Mouse (Mus musculus) heart, embryonic 14.5 days (tissue): ENCODE results near the gene Gm40193. TPM values are rescaled to one million over a fixed set of nuclear protein-coding genes. Genes with fewer than 3 reads are reported as not detected.

Experiments used
- ATAC-seq: fragments of 200-750 bp; cut with Nextera tagmentation; 2 replicates; pipeline ENCODE4 v1.8.0; 2017; ENCODE audit warnings: low read depth, moderate TSS enrichment; ENCODE audit not compliant: insufficient number of reproducible peaks, insufficient read depth, low FRiP score
- H3K27ac ChIP-seq, 2 experiments: fragments of 200-500 bp in 1 of 2; fragments of 300-500 bp in 1 of 2; sonication (generic) in 1 of 2; replicated peaks in 1 of 2; 2 replicates each; pipeline ENCODE4 v1.5.1; 2012 to 2014; ENCODE audit warnings: low read depth in 2 of 2, low read length in 2 of 2, control low read depth in 1 of 2, mild to moderate bottlenecking in 1 of 2, mixed read lengths in 1 of 2; ENCODE audit not compliant: control insufficient read depth in 1 of 2, insufficient read depth in 1 of 2
- H3K27me3 ChIP-seq: fragments of 300-500 bp; sonication (generic); 2 replicates; pipeline ENCODE4 v1.6.1; 2014; ENCODE audit warnings: mild to moderate bottlenecking, low read length, control low read depth; ENCODE audit not compliant: control insufficient read depth, insufficient read depth
- H3K36me3 ChIP-seq: fragments of 300-500 bp; sonication (generic); 2 replicates; pipeline ENCODE4 v1.6.1; 2014; ENCODE audit warnings: mild to moderate bottlenecking, control low read depth, low read length, mixed read lengths; ENCODE audit not compliant: control insufficient read depth, insufficient read depth
- H3K4me1 ChIP-seq, 2 experiments: fragments of 200-500 bp in 1 of 2; fragments of 300-500 bp in 1 of 2; sonication (generic) in 1 of 2; 2 replicates each; pipeline ENCODE4 v1.6.1; 2012 to 2014; ENCODE audit warnings: low read length in 2 of 2, control low read depth in 1 of 2, mixed read lengths in 1 of 2; ENCODE audit not compliant: control insufficient read depth in 2 of 2, insufficient read depth in 2 of 2
- H3K4me2 ChIP-seq: fragments of 300-500 bp; sonication (generic); 2 replicates; pipeline ENCODE4 v1.6.1; 2014; ENCODE audit warnings: mild to moderate bottlenecking, low read length
- H3K4me3 ChIP-seq, 2 experiments: fragments of 200-500 bp in 1 of 2; fragments of 300-500 bp in 1 of 2; sonication (generic) in 1 of 2; 2 replicates each; pipeline ENCODE4 v1.5.1; 2012 to 2014; ENCODE audit warnings: low read length in 2 of 2, mild to moderate bottlenecking in 2 of 2, control low read depth in 1 of 2, low read depth in 1 of 2, moderate library complexity in 1 of 2; ENCODE audit not compliant: control insufficient read depth in 1 of 2, insufficient read depth in 1 of 2
- H3K9ac ChIP-seq: fragments of 300-500 bp; sonication (generic); 2 replicates; pipeline ENCODE4 v1.6.1; 2014; ENCODE audit warnings: mild to moderate bottlenecking, low read length
- H3K9me3 ChIP-seq: fragments of 300-500 bp; sonication (generic); 2 replicates; pipeline ENCODE4 v1.6.1; 2016; ENCODE audit warnings: low read length, control low read depth; ENCODE audit not compliant: control insufficient read depth
- WGBS: fragments of 180-500 bp; shearing (Covaris S2); extraction: QIAGEN DNeasy Blood & Tissue Kit; methylation state at CpG from one replicate; pipeline ENCODE4 v1.1.7; 2014; 5-methylcytosine and 5-hydroxymethylcytosine counted together
- polyA plus RNA-seq: library from polyadenylated mRNA; unstranded; fragments of >200 nt; fragmentation: Nextera tagmentation; extraction: Ambion mirVana; gene quantifications from 2 replicates; pipeline ENCODE4 v1.2.1, GENCODE M21; 2014

Gm40193 gene
- polyA plus RNA-seq, result not detected in 2 replicates

DNA sequence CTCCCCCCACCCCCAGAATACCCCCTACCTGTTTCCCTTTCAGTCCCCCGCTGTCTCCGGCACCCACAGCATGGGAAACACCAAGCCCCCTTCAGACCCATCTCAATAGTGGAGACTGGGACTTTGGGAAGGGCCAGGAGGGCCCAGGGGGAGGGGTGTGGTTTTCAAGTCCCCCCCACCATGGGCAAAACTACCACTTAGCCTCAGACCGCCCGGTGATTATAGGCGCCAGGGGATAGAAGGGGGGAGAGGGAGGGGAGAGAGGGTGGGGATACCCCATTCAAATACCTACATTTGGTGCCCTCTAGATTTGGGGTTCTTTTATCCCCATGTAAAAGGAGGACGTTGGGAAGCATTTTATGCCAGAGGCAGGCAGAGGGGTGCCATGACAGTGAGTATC is at the start of gene Gm40193:
Gene Gm40193 (minus strand): TSS at position 101 of the 400 bp plus-strand sequence.
- no peaks in the 10 kb centered on the region for H3K4me1 ChIP-seq
- no peak within 1 kb of the TSS for H3K4me3 ChIP-seq
- no peaks in the 10 kb centered on the region for H3K27me3 ChIP-seq
- H3K36me3 ChIP-seq, result peaks cover 9% of the 10 kb centered on the region
- H3K9ac ChIP-seq, result no peak within 1 kb of the TSS
- H3K9me3 ChIP-seq, result no peaks in the 10 kb centered on the region
- 86% methylated on average over 6 of the region's 6 CpGs for WGBS
- no peak within 1 kb of the TSS for H3K27ac ChIP-seq
- ATAC-seq, result no peak
- no peak within 1 kb of the TSS for H3K4me2 ChIP-seq

DNA sequence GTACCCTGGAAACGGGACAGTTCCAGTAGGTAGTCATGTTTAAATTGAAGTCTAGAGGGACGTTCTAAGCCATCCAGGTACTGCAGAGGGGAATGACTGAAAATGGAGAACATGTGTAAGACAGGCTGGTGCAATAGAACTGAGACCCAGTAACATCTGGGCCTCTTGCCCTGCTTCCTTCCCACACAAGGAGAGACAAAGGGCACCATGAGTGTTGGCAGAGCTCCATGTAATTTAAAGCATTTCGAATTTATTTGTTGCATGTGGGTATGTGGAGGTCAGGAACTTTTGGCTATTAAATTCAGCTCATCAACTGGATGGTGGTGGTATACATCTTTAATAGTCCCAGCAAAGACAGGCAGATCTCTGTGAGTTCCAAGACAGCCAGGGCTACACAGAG is 49.5 kb upstream of the Gm40193 start:
- ATAC-seq, result no peak
- no peak overlapping the region for H3K4me3 ChIP-seq
- no peaks in the 10 kb centered on the region for H3K36me3 ChIP-seq
- no peak overlapping the region for H3K4me2 ChIP-seq
- H3K9ac ChIP-seq, result no peak overlapping the region
- H3K9me3 ChIP-seq, result no peaks in the 10 kb centered on the region
- no peaks in the 10 kb centered on the region for H3K27me3 ChIP-seq
- 70% methylated on average over 3 of the region's 3 CpGs for WGBS
- peaks cover 7 to 32% of the 10 kb centered on the region in 2 experiments for H3K4me1 ChIP-seq
- no peak overlapping the region for H3K27ac ChIP-seq

DNA sequence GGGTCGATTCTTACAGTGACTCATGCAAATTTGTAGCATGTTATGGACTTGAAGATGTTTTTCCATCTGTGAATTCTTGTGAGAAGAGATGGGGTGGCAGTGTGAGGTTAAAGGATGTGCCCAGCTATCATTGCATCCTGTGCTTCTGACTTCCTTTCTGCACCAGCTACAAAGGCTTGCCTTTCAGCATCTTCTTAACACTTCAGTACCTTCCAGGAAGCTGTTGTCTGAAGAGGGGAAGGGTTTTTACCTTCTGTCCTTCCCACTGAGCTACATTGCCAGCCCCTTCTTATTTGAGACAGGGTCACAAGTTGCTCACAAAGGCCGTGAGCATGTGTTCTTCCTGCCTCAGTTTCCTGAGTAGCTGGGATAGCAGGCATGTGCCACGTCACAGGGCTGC is 48.2 kb upstream of the Gm40193 start:
- no peaks in the 10 kb centered on the region for H3K27me3 ChIP-seq
- peaks cover 7 to 32% of the 10 kb centered on the region in 2 experiments for H3K4me1 ChIP-seq
- H3K4me3 ChIP-seq, result no peak overlapping the region
- no peak overlapping the region for H3K27ac ChIP-seq
- WGBS, result 75% methylated on average over 3 of the region's 3 CpGs
- no peaks in the 10 kb centered on the region for H3K36me3 ChIP-seq
- no peaks in the 10 kb centered on the region for H3K9me3 ChIP-seq
- no peak for ATAC-seq
- H3K4me2 ChIP-seq, result no peak overlapping the region
- no peak overlapping the region for H3K9ac ChIP-seq

DNA sequence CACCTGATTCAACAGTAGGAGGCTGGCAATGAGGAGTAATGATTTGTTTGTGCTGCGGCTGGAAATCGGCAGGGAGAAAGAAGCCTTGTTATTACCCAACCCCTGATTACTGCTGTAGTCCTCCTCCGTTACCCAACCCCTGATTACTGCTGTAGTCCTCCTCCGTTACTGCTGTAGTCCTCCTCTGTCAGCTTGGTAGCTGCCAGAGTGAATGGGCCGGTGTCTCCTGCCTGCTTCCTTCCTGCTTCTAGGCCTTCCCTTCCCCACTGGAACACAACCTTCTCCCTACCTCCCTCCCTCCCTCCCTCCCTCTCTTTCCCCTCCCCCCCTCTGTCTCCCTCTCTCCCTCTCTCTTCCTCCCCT is 47.6 kb upstream of the Gm40193 start:
- Histone ChIP-seq H3K9me3 (no peaks in the 10 kb centered on the region), H3K36me3 (no peaks in the 10 kb centered on the region), H3K4me1 (peaks cover 6 to 26% of the 10 kb centered on the region in 2 experiments), H3K27ac (no peak overlapping the region), H3K4me2 (no peak overlapping the region), H3K9ac (no peak overlapping the region), H3K4me3 (no peak overlapping the region), H3K27me3 (no peaks in the 10 kb centered on the region)
- no peak for ATAC-seq
- WGBS, result 62% methylated on average over 5 of the region's 5 CpGs

DNA sequence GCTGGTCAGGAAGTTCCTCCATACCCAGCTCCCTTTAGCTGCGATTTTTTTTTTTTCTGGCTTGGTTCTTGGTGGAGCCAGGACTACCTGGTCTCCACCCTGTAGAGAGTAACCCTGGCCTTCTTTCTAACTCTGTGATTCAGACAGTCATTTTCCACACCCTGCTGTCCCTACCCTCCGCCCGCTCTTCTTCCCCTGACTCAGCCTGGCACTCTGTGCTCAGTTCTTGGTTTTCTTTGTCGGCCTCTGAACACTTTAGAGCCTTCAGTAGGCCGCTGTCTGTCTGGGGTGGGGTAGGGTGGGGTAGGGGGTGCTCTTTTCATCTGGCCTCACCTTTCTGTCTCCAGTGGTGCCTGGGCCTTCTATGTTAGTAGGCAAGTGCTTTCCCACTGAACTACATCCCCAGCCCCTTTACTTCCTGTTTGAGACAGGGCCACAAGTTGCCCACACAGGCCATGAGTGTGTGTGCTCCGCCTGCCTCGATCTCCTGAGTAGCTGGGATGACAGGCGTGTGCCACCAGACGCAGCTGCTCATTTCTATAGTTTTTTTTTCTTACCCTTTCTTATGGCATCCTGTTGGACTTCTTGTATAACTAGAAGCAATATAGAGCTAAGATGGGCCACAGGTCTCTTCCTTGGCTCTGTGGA is 47.1 kb upstream of the Gm40193 start:
- no peak overlapping the region for H3K4me3 ChIP-seq
- H3K9ac ChIP-seq, result no peak overlapping the region
- H3K4me2 ChIP-seq, result no peak overlapping the region
- ATAC-seq, result no peak
- no peaks in the 10 kb centered on the region for H3K27me3 ChIP-seq
- 78% methylated on average over 9 of the region's 9 CpGs for WGBS
- no peaks in the 10 kb centered on the region for H3K9me3 ChIP-seq
- no peaks in the 10 kb centered on the region for H3K36me3 ChIP-seq
- no peak overlapping the region for H3K27ac ChIP-seq
- H3K4me1 ChIP-seq, result peaks cover 4 to 23% of the 10 kb centered on the region in 2 experiments; a peak in 3 of 4 replicates

DNA sequence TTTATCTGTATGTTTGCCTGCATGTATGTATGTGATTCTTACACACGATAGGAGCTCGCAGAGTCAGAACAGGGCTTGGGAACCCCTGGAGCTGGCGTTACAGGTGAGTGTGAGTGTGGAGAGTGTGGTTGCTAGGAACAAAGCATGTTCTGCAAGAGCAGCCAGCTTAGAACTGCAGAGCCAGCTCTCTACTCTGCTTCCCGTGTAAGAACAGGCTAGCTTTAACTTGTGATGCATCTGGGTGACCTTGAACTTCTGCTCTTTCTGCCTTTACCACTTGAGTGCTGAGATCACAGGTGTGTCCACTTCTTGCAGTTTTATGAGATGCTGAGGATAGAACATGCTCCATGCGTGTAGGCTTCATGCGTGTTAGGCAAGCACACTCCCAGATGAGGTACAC is 46.2 kb upstream of the Gm40193 start:
- H3K9me3 ChIP-seq, result no peaks in the 10 kb centered on the region
- no peak overlapping the region for H3K27ac ChIP-seq
- H3K4me1 ChIP-seq, result peaks cover 4 to 22% of the 10 kb centered on the region in 2 experiments; a peak in 3 of 4 replicates
- no peak for ATAC-seq
- no peaks in the 10 kb centered on the region for H3K27me3 ChIP-seq
- no peak overlapping the region for H3K4me3 ChIP-seq
- WGBS, result 83% methylated on average over 6 of the region's 6 CpGs
- no peaks in the 10 kb centered on the region for H3K36me3 ChIP-seq
- no peak overlapping the region for H3K4me2 ChIP-seq
- no peak overlapping the region for H3K9ac ChIP-seq

DNA sequence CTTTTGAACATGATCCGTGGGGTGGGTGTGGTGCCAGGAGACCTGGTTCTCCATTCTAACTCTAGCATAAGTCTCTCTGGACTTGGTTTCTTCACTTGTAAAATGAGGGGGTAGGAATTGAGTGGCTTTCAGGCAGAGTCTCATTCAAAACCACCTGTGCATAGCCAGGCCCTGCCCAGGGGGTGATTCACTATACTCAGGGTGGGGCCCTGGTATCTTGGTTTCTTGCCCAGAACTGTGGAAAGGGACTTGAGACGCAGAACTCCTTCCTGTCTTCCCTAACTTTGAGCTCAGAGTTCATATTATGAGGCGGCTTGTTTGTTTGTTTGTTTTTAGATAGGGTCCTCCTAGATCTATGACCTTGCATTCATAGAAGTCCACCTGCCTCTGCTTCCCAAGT is 44.5 kb upstream of the Gm40193 start:
- H3K4me1 ChIP-seq, result peaks cover 2 to 17% of the 10 kb centered on the region in 2 experiments; a peak in 3 of 4 replicates
- H3K27me3 ChIP-seq, result no peaks in the 10 kb centered on the region
- no peak overlapping the region for H3K4me3 ChIP-seq
- no peaks in the 10 kb centered on the region for H3K9me3 ChIP-seq
- no peak overlapping the region for H3K27ac ChIP-seq
- no peaks in the 10 kb centered on the region for H3K36me3 ChIP-seq
- H3K9ac ChIP-seq, result no peak overlapping the region
- no peak overlapping the region for H3K4me2 ChIP-seq
- WGBS, result 80% methylated on average over 3 of the region's 3 CpGs
- ATAC-seq, result no peak

DNA sequence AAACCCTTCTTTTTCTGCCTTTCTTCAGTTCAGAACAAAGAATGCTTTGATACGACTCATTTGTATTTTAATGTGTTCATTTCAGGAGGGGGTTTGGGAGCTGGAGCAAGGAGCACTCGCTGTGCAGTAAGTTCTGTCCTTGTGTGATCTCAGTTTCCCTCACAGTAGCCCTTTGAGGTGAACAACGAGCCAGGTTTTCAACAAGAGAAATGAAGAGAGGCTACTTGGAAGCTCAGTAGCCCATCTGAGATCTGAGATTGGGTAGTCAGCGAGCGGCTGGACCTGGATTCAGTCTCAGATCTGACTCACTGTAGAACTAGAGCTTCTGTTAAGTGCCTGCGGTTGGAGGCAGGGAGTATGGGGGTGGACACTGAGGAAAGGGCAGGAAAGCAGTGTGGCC is 41.1 kb upstream of the Gm40193 start:
- Histone ChIP-seq H3K4me1 (peaks cover 3 to 10% of the 10 kb centered on the region in 2 experiments), H3K36me3 (no peaks in the 10 kb centered on the region), H3K4me2 (no peak overlapping the region), H3K27me3 (no peaks in the 10 kb centered on the region), H3K27ac (no peak overlapping the region), H3K9ac (no peak overlapping the region), H3K9me3 (no peaks in the 10 kb centered on the region), H3K4me3 (no peak overlapping the region)
- ATAC-seq, result no peak
- WGBS, result 79% methylated on average over 6 of the region's 6 CpGs
